Mouse (Mus musculus) adrenal gland (tissue): ENCODE results near the gene Palm2.

ENCODE experiments used
- intact Hi-C: fragments of 180-260 bp; cut with DNase I; formaldehyde crosslinking; loops from one replicate; pipeline ENCODE4 v1.15.1; 2025

The Palm2 gene

DNA sequence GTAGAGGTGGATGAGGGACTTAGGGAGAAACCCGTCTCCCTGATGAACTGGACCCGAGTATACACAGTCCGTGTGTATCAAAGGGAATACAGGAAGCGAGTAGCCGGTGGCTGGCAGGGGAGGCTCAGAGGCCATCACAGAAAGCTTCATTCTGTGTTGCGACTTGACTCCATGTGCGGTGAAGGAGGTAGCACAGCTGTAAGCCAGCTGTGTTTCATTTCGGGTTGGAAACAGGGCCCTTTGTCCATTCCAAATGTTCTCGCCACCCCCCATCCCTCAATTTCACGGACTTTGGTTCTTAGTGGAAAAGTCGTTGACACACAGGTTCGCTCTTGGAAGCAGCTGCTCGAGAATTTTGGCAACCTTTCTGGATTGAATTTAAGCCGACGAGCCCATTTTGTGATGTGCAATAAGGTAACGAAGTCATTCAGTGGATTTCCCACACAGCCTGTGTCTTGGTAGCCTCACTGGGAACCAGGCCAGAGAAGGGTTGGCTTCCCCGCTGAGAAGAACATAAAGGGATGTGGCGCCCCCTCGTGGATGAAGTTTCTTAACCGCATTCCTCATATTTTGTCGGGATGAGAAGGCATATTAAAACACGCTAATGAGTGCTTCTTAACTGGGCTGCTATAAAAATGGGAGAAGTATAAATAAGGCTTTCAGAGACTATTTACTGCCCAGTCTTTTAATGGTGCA is 173.3 kb downstream of the Palm2 start:
- intact Hi-C loops: loop anchor here (5.0 to 10.0 kb wide), 2 partner anchors 40 to 243 kb away; partner anchors contain the start of gene Pakap

DNA sequence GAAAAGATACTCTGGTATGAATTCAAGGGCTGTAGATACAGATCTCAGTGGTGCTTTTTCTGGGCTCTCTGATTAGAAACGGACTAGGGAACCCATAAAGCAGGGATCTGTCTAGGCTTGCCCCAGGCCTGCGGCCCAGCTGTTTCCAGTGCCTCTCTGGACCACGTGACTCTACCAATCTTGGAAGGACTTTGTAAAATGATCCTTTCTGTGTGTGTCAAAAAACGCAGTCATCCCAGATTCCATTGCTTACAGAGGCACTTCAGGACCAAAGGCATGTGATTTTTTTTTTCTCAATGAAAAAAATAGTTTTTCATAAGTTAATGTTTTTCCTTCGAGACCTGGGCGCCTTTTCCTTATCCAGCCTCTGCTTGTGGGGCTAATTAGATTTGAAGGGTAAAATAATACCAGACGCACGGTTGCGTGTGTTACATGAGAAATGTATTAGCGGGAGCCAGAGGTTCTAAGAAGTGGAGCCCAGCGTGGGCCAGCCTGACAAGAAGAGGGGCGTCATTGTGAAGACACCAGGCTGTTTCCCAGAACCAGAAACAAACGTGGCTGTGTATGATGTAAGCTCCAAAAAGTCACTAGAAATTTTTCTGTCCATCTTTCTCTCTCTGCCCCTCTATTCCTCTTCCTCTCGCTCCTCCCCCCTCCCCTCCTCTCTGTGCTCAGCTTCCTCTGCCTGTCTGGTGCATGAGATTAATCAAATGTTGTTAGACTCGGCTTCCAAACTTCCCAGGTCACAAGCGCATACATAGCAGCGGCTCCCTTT is 177.4 kb downstream of the Palm2 start:
- intact Hi-C loops: no loop called here

DNA sequence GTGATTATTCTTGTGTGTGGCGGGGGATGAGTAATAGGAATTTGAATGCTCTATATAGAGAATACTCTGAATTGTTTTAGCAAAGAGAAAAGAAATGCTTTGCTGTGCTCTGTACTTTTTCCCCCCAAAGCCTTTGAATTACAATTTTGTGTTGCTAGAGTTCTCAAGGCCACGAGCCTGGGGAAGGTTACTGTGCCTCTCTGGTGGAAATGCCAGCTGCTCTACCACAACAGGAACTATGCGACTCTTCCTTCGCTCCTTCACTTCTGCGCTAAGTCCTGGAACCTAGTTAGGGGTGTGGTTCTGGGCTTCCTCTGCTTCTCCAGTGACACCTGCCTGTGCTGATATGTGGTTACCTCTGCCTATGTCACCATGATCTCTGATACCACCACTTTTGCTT is 178.7 kb downstream of the Palm2 start:
- intact Hi-C loops: no loop called here

DNA sequence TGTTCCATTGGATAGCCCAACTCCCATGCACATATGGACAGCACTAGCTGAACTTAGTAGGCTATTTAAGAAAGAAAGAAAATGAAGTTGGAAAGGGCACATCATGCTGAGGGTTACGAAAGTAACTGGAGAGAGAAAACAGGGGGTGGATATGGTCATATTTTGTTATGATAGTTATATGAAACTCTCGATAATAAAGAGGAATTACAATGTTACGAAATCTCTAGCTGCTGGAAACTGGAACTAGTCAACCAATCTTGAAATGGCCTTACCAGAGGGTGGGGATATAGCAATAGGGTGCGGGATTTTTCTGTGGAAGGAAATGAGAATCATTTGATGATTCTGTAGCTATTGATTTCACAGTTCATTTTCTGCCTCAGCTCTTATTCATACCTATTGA is 180.6 kb downstream of the Palm2 start:
- intact Hi-C loops: no loop called here

DNA sequence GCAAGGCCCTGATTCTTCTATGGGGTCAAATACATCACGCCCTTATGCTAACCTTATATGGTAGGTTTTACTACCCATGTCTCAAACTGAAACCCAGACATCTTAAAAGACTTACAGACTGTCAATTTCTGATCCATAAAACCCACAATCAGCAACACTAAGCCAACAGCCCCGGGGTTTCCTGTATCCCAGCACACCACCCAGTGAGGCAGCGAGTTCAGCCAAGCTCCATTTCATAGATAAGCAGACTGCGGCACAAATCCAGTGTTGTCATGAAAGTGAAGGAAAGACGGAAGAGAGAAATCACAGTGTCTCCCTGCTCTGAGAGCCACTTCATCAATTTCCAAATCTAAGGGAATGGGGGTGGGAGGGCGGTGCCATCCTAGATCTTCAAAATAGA is 184.7 kb downstream of the Palm2 start:
- intact Hi-C loops: no loop called here

DNA sequence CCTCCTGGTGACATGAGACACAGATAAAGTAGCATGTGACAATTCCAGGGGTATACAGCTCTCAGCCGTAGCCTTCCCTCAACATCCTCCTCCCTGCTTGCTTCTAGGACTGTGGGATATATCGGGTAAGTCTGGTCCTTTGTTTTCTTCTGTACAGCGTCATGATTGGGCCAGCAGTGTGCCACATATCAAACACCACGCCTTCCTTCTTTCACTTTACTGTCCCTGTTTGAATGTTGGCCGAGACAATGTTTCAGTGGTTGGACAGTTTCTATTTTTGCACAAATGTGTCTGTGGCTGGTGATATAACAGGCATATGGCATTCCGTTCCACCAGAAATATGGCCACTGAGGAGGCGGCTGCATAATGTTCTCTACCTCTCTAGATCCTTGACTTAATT is 188.8 kb downstream of the Palm2 start:
- intact Hi-C loops: no loop called here

DNA sequence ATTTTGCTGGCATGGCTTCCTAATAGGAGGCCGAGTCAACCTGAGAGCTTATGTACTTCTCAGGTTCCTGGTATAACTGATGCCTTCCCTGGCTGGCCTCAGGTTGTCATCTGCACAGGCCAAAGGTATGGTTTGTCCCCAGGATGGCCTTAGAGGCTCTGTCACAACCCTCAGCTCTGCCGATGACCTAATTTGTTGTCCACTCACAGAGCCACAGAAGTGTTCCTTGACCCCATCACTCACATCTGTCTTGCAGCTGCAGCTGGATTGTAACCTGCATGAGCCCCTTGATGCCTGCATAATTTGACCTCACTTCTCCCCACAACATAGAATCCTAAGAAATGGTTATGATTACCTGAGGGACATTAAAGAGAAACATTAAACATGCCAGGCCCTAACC is 190.8 kb downstream of the Palm2 start:
- intact Hi-C loops: no loop called here

DNA sequence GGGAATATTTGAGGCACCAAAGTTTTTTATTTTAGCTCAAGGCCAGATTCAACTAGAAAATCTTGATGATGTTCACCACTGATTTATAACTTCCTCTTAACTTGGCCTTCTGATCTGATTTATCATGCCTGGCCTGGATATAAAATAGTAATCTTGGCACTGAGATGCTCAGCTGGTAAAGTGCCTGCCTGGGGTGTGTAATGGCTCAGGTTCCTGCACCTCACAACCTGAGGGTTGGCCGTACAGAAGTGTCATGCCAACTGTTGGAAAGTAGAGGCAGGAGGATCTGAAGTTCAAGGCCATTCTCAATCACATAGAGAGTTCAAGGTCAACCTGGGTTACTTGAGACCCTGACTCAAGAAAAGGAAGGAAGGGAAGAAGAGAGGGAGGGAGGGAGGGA is 191.3 kb downstream of the Palm2 start:
- intact Hi-C loops: no loop called here

DNA sequence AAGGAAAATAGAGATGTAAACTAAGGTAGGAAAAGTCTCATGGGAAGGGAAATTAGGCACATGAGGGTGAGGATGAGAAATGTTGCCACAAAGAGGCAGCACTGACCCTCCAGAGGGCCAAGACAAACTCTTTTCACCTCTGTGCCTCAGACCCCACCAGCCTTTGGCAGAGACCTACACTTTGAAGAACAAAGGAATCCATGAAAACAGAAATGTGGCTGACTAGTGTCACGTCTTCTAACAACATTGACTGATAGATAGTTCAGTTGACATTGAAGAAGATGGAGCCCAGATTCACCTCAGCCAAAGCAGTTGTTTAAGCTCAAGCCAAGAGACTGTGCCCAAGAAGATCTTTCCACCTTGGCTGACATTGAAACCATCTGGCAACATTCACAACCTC is 191.7 kb downstream of the Palm2 start:
- intact Hi-C loops: no loop called here

DNA sequence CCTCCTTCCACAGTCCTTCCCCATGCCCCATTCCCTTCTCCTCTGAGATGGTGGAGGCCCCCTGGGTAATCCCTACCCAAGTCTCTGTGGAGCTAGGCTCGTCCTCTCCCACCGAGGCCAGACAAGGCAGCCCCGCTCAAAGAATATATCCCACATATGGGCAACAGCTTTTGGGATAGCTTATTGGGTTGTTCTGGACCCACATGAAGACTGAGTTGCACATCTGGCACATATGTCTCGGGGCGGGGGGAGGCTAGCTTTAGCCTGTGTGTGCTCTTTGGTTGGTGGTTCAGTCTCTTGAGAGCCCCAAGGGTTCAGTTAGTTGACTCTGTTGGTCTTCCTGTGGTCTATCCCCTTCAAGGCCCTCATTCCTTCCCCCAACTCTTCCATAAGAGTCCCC is 192.9 kb downstream of the Palm2 start:
- intact Hi-C loops: no loop called here

DNA sequence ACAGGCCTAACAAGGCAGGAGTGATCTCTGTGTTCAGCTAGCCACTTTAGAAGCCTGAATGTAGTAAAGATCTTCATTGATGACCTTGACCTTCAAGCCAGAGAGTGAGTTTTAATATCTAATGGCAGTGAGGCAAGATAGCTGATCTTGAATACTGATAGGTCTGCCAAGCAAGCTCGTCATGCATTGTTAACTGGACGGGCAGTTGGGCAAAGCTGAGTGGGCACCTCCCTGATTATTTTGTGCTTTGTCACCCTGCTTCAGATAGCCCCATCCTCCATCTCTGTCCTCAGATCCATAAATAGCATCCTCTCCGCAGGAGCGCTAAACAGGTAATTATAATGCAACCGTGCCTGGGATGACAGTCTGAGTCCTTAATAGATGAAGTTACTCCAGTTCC is 198.3 kb downstream of the Palm2 start:
- intact Hi-C loops: no loop called here

DNA sequence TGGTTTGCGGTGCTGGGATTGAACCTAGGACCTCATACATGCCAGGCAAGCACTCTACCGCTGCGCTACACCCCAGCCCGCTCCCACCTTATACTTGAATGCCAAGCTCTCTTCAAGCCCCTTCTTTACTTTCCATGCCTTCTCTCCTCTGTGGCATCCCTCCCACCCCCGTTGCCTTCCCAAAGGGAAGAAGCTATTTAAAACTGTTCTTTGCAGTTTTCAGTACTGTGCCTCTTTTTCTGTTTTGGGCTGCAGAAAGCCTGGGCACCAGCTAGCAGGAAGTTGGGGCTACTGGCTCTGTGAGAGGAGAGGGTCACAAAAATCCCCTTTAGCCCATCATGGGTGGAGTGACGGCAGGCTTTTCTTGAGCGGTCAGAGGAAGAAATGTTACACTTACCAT is 199.0 kb downstream of the Palm2 start:
- intact Hi-C loops: no loop called here

DNA sequence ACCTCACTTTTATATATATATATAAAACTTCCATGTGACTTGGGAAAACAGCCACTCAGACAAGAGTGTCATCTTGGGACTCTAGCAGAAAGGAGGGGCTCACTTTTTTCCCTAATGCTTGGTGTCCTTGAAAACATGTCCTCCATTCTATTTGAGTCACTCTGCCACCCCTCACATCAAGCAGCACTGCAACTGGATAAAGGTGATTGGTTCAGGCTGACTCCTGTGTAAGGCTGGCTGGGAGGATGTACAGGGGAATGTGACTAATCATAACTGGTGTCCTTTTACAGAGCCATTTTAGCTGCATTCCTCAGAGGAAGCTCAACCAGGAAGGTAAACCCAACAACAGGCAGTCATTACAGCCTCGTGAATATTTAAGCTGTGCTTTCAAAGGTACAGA is 200.9 kb downstream of the Palm2 start:
- intact Hi-C loops: no loop called here

DNA sequence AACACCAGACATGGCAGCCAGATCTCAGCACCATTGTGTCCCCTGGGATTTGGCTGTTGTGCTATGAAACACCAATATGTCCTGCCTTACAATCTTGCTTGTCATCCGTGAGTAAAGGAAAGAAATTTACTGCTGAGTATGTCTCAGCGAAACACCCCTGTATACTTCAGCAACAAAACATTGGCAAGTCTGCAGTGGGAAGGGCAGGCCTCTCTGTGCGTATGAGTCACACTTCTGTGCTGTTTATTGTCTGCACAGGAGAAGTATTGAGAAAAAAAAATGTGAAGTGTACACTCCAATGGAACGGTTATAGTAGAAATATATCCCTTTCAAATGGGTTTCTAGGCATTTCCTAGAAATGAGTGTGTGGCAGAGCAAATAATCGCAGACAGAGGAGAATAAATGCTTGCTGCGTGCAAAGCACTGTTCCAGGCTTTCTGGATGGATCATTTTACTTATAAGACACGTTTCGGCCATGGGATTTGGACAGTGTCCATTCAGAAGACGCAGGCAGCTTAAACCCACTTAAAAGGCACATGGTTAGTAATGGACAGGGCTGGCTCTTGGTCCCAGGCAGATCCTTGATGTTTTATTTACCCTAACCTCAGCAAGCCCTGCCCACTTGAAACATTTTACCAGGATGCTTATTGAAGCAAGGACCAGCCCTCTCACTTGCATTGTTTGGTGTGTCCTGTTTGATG is 202.9 kb downstream of the Palm2 start:
- intact Hi-C loops: no loop called here

DNA sequence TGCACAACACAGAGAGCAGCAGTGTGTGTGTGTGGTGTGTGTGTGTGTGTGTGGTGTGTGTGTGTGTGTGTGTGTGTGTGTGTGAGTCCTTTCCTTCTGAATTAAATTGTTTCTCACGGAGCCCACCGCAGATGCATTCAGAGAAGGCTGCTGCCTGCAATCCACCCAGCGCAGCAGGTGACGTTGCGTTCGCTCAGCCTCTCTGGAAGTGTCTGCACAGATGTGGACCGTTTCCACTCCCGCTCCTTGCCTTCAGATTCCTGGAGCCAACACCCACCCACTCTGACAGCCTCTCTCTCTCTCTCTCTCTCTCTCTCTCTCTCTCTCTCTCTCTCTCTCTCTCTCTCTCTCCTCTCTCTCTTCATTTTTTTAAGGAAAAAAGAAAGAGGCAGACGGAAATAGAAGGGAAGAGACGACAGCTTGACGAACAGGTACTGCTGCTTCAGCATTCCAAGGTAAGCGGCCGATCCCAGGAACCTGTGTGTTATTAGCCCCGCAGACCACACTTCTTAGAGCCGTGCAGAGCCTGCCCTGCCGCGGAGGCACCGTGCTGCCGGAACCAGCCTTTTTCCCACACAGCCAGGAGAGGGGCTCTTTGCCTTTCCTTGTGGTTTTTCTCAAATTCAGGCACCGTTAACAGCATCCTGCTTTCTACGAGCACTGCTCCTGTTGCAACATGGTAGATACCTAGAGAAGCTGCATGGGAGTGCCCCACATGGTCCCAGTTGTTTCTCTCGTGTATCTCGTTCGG is 203.8 kb downstream of the Palm2 start:
- intact Hi-C loops: no loop called here

DNA sequence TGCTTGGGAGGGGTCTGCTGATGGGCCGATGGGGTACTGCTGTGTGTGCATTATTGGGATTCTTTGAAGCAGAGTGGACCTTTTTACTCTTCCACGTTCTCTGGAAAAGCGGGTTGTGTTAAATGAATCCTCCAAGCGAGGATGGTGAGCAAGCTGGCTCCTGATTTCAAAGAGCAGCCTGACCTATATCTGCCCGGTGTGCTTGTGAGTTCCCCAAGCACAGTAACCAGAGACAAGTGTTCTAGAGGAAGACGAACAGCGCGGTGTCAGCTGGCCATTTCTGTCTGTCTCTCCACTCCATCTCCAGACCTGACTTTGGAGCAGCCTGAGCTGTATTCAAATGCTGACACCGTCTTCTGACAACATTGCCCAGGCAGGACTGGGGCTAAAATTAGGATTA is 204.9 kb downstream of the Palm2 start:
- intact Hi-C loops: no loop called here

DNA sequence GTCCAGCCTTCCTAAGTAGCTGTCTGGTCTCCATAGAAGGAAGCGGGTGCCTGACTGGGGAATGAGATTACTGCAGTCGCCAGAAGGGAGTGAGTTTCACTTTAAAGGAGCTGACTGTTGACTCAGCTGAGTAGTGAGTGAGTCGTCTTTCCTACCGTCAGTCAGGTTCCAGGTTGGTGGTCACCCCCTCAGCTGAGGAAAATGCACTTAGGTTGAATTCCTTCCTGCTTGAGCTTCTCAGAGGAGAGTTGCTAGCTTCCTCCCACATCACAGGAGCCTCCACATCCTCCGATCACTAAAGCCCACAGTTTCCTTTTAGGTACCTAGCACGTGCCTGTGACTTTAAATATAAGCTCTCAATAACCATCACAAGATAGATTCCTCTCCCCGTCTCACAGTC is 206.2 kb downstream of the Palm2 start:
- intact Hi-C loops: no loop called here

DNA sequence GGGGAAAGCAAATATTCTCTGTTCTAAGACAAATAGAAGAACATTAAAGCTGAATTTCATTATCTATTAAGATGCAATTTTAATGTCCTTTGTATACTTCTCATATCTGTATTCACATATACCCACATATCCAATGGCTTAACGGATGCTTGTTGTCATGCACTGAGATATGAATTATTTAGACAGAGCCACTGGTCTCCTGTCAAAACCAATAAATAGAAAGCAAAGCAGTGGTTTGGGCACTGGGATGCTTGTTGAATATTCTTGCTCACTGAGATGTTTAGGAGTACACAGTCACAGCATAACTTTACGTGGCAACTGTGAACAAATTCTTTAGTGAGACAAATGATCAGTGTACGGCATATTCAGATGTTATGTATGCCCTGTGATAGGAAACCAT is 206.9 kb downstream of the Palm2 start:
- intact Hi-C loops: no loop called here

DNA sequence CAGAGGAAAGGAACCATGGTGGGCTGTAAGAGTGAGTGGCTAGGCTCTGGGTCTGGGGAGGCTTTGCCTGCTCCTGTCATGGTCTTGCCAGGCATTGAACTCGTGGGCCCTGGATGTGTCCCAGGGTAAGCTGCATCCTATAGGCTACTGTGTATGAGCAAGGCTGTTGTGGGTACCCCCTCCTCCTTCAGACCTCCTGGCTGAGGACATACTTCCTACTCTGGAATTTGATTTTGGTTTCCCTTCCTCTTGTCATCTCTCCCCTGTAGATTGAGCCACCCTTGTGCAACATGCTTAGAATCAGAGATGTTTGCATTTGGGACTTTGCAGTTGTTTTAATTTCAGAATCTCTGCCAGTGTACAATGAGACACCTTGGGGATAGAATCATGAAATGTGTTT is 216.9 kb downstream of the Palm2 start:
- intact Hi-C loops: no loop called here

DNA sequence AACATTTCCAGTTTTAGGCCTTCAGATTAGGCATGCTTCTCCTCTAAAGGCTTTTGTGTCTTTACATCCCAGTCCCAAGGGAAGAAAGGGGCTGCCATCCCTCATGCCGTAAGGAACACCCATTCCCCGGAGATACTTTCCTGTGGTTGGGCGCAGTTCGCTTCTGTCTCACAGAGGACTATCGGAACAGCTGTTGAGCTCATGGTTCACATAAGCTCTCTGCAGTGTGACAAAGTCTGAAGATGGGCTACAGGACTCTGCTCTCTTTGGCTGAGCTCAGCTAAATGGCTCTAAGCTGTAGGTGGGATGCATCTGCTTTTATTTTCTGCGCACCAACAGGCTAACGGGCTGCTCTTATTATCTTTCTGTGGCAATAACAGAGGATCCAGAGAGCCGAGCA is 217.5 kb downstream of the Palm2 start:
- intact Hi-C loops: no loop called here

DNA sequence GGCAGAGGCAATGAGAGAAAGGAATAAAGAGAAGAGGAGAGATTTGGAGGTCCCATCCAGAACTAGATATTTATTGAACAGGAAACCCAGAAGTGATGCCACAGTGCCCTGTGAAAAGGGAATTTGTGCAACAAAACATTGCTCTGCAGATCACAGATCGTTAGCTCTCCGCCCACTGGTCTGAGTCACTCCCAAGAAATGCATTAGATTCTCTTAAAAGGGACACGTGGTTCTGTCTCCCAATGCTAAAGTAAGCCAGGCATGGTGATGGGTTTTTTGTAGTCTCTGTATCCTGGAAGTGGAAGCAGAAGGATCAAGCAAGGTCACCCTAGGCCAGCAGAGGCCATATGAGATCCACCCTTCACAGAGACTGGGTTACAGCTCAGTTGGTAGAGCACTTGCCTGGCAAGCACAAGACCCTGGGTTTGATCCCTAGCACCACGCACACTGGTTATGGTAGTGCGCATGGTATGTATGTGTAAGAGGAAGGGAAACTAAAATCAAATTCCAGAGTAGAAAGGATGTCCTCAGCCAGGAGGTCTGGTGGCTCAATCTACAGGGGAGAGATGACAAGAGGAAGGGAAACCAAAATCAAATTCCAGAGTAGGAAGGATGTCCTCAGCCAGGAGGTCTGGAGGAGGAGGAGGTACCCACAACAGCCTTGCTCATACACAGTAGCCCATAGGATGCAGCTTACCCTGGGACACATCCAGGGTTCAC is 218.3 kb downstream of the Palm2 start:
- intact Hi-C loops: no loop called here
